Mouse (Mus musculus) forebrain, embryonic 11.5 days (tissue): ENCODE measurements around the gene Phf12. TPM values are rescaled to one million over a fixed set of nuclear protein-coding genes. Genes with fewer than 3 reads are reported as not detected.

ENCODE experiments used
- ATAC-seq: fragments of 200-750 bp; cut with Nextera tagmentation; replicated peaks from 2 replicates; pipeline ENCODE4 v1.8.0; 2017; ENCODE audit warnings: moderate TSS enrichment; ENCODE audit not compliant: low FRiP score
- DNase-seq: peaks from one replicate; pipeline ENCODE4 v3.0.0-alpha.2; 2017; ENCODE audit warnings: low spot score
- H3K27ac ChIP-seq: fragments of 300-500 bp; sonication (generic); 2 replicates; pipeline ENCODE4 v1.5.1; 2014; ENCODE audit warnings: low read depth, low read length
- H3K27me3 ChIP-seq: fragments of 300-500 bp; sonication (generic); 2 replicates; pipeline ENCODE4 v1.6.1; 2014; ENCODE audit warnings: mild to moderate bottlenecking, low read length, mixed read lengths; ENCODE audit not compliant: control insufficient read depth, insufficient read depth
- H3K36me3 ChIP-seq: fragments of 300-500 bp; sonication (generic); 2 replicates; pipeline ENCODE4 v1.6.1; 2014; ENCODE audit warnings: mild to moderate bottlenecking, low read length, moderate library complexity, mixed read lengths; ENCODE audit not compliant: control insufficient read depth, insufficient read depth
- H3K4me1 ChIP-seq: fragments of 300-500 bp; sonication (generic); replicated peaks from 2 replicates; pipeline ENCODE4 v1.6.1; 2014; ENCODE audit warnings: low read length, mixed read lengths; ENCODE audit not compliant: control insufficient read depth, insufficient read depth
- H3K4me2 ChIP-seq: fragments of 300-500 bp; sonication (generic); 2 replicates; pipeline ENCODE4 v1.6.1; 2014; ENCODE audit warnings: low read depth, mild to moderate bottlenecking, low read length, moderate library complexity, mixed read lengths; ENCODE audit not compliant: severe bottlenecking
- H3K4me3 ChIP-seq: fragments of 300-500 bp; sonication (generic); 2 replicates; pipeline ENCODE4 v1.5.1; 2014; ENCODE audit warnings: low read depth, low read length
- H3K9ac ChIP-seq: fragments of 300-500 bp; sonication (generic); 2 replicates; pipeline ENCODE4 v1.6.1; 2014; ENCODE audit warnings: low read length
- H3K9me3 ChIP-seq: fragments of 300-500 bp; sonication (generic); 2 replicates; pipeline ENCODE4 v1.6.1; 2016; ENCODE audit warnings: low read length, mixed read lengths; ENCODE audit not compliant: control insufficient read depth
- WGBS: fragments of 180-500 bp; shearing (Covaris S2); extraction: QIAGEN DNeasy Blood & Tissue Kit; methylation state at CpG from one replicate; pipeline ENCODE4 v1.1.7; 2014; 5-methylcytosine and 5-hydroxymethylcytosine counted together
- polyA plus RNA-seq: library from polyadenylated mRNA; unstranded; fragments of >200 nt; fragmentation: Nextera tagmentation; extraction: Ambion mirVana; gene quantifications from 2 replicates; pipeline ENCODE4 v1.2.1, GENCODE M21; 2014

Phf12 gene
- polyA plus RNA-seq, 1 experiment from 2014 or later, result 30.5 TPM

DNA sequence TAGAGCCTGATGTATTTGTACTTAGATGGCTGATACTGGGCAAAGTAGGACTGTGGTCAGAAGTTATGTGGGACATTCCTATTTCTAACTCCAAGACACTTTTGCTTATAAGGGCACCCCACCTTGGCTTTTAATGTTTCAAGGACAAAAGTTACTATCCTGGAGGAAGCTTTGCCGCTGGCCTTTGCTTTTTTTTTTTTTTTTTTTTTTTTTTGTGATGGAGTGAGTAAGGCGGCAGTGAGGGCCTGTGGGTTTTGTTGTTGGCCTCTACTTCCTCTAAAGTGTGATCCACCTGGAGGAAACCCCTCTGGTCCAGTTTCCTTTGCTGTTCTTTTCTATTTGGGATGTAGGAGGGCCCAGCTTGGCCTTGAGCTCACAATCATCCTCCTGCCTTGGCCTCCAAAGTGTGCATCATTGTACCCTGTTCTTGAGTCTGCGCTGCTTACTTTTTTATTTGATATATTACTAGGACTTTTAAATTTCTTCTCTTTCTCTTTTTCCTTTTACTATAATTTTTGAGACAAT, 3.0 kb downstream of the Phf12 start:
- Histone ChIP-seq H3K4me3 (peak overlapping the region; percentile 70), H3K4me2 (peak overlapping the region; percentile 77), H3K27ac (peak overlapping the region; percentile 93; the same call in 1 of the 2 replicates), H3K36me3 (peaks cover 5% of the 10 kb centered on the region; the same call in 1 of the 2 replicates), H3K4me1 (peaks cover 7% of the 10 kb centered on the region; the same call in 1 of the 2 replicates), H3K9ac (peak overlapping the region; percentile 90; the same call in 1 of the 2 replicates), H3K27me3 (no peaks in the 10 kb centered on the region), H3K9me3 (no peaks in the 10 kb centered on the region)
- 72% methylated on average over 3 of the region's 3 CpGs for WGBS
- no peak for DNase-seq
- no peak for ATAC-seq

- Histone ChIP-seq H3K9ac (no peak overlapping the region), H3K4me1 (peaks cover 7% of the 10 kb centered on the region; the same call in 1 of the 2 replicates), H3K4me2 (no peak overlapping the region), H3K36me3 (peaks cover 5% of the 10 kb centered on the region; the same call in 1 of the 2 replicates), H3K27ac (no peak overlapping the region), H3K27me3 (no peaks in the 10 kb centered on the region), H3K4me3 (no peak overlapping the region), H3K9me3 (no peaks in the 10 kb centered on the region)
- DNase-seq, result no peak
- 94% methylated on average over 13 of the region's 13 CpGs for WGBS
- no peak for ATAC-seq
Observed at GRCm38 (mm10) chr11:77989071-77989690, 6.6 kb downstream of the Phf12 start.

DNA sequence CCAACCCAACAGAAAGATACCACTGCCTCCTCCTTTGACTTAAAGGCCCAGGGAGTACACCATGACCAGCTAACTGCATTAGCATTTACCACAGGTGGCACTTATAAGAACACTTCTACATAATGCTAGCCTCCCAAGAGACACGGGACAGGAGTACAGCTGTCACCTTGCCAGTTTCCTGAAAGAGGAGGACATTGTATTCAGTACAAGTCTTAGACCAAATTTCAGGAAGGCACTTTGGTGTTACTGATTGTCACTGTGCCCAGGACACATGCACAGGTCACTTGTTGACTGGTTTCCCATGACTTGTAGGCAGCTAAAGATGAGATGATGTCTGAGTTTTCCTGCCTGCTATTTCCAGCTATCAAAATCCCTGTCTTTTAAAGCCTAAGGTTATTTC, 13.0 kb downstream of the Phf12 start:
- H3K9me3 ChIP-seq, result no peaks in the 10 kb centered on the region
- H3K9ac ChIP-seq, result no peak overlapping the region
- no peaks in the 10 kb centered on the region for H3K27me3 ChIP-seq
- no peaks in the 10 kb centered on the region; the same call in 1 of the 2 replicates for H3K36me3 ChIP-seq
- WGBS, result 90% methylated on average over 1 of the region's 1 CpGs
- no peak overlapping the region for H3K4me2 ChIP-seq
- no peak for DNase-seq
- no peak overlapping the region for H3K4me3 ChIP-seq
- ATAC-seq, result no peak
- H3K4me1 ChIP-seq, result no peaks in the 10 kb centered on the region
- no peak overlapping the region for H3K27ac ChIP-seq

DNA sequence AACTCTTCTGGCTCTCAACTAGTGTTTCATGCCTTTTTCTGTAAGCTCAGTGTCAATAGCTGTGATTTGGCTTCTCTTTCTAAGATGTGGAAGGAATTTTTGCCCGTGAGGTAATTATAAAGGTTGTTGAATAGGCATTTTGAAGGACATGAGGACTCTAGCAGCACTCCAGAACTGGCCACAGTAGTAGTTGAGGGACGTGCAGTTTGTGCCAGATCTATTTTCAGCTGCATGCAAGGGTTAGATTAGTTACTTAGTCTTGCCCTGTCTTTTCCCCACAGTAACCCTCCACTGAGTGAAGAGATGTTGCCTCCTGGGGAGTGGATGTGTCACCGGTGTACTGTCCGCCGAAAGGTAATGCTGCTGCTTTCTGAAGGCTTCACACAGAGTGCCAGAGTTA, 23.9 kb downstream of the Phf12 start:
- WGBS, result 96% methylated on average over 5 of the region's 5 CpGs
- no peaks in the 10 kb centered on the region for H3K27me3 ChIP-seq
- no peaks in the 10 kb centered on the region for H3K9me3 ChIP-seq
- peaks cover 25% of the 10 kb centered on the region; the same call in 1 of the 2 replicates for H3K36me3 ChIP-seq
- H3K9ac ChIP-seq, result no peak overlapping the region
- no peak overlapping the region for H3K4me3 ChIP-seq
- H3K27ac ChIP-seq, result no peak overlapping the region
- no peaks in the 10 kb centered on the region for H3K4me1 ChIP-seq
- ATAC-seq (no peak), DNase-seq (no peak)
- H3K4me2 ChIP-seq, result no peak overlapping the region

DNA sequence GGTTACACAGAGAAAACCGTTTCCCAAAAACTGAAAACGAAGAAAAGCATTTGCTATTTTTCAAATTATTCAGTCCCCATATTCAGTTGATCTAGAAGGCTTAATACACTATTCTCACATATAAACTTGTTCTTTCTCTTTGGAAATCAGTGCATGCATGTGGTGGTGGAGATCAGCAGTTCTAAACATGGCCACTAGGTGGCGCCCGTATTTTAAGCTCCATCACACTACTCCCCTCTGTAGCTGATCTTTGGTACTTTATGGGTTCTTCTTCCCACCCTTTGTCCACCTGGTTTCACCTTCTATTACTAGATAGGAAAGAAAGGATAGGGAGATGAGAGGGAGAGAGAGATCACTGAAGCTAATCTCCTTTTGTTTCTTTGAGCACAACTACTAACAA, 37.1 kb downstream of the Phf12 start:
- Histone ChIP-seq H3K9ac (no peak overlapping the region), H3K4me2 (no peak overlapping the region), H3K27ac (no peak overlapping the region), H3K27me3 (no peaks in the 10 kb centered on the region), H3K4me1 (no peaks in the 10 kb centered on the region), H3K36me3 (peaks cover 30% of the 10 kb centered on the region), H3K9me3 (no peaks in the 10 kb centered on the region), H3K4me3 (no peak overlapping the region)
- 26% methylated on average over 4 of the region's 4 CpGs for WGBS
- DNase-seq (peak; percentile 87), ATAC-seq (no peak)

DNA sequence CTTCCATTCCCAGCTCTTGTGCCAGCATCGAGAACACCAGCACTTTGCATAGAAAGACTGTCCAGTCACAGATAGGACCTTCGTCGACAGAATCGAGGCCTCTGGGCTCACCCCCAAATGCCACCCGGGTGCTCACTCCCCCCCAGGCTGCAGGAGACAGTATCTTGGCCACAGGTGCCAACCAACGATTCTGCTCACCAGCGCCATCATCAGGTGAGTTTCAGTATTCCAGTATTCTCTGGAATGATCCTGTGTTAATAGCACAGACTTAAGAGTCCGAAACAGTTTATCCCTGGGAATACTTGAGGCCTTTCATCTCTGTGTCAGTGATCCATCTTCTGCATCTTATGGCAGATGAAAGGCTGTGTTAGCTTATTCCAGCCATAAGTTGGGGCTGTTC, 41.1 kb downstream of the Phf12 start:
- Histone ChIP-seq H3K9me3 (no peaks in the 10 kb centered on the region), H3K27ac (no peak overlapping the region), H3K27me3 (no peaks in the 10 kb centered on the region), H3K4me1 (no peaks in the 10 kb centered on the region), H3K4me3 (no peak overlapping the region), H3K4me2 (no peak overlapping the region), H3K9ac (no peak overlapping the region), H3K36me3 (peaks cover 27% of the 10 kb centered on the region)
- no peak for ATAC-seq
- DNase-seq, result peak; percentile 70
- 86% methylated on average over 8 of the region's 8 CpGs for WGBS

- H3K4me1 ChIP-seq, result peaks cover 5% of the 10 kb centered on the region
- 92% methylated on average over 8 of the region's 8 CpGs for WGBS
- H3K9ac ChIP-seq, result no peak overlapping the region
- H3K9me3 ChIP-seq, result no peaks in the 10 kb centered on the region
- DNase-seq (no peak), ATAC-seq (no peak)
- H3K27me3 ChIP-seq, result no peaks in the 10 kb centered on the region
- H3K27ac ChIP-seq, result no peak overlapping the region
- H3K4me3 ChIP-seq, result no peak overlapping the region
- H3K36me3 ChIP-seq, result peaks cover 14% of the 10 kb centered on the region
- no peak overlapping the region for H3K4me2 ChIP-seq
Observed at GRCm38 (mm10) chr11:78029240-78029639, 46.7 kb downstream of the Phf12 start.

DNA sequence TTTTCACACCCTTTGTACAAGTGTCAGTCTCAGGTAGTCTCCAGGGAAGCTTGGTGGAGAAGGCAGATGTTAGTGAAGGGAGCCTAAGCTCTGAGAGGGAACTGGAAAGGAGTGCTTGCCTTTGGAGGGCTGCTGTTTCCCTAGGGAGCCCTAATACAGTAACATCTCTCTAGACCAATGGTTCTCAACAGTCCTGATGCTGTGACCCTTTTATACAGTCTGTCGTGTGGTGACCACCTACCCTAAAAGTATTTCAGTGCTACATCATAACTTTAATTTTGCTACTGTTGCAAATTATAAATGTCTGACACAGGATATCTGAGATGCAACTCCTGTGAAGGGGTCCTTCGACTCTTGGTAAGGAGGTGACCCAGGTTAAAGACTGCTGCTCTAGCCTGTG, 48.0 kb downstream of the Phf12 start:
- 72% methylated on average over 2 of the region's 2 CpGs for WGBS
- H3K9ac ChIP-seq, result no peak overlapping the region
- H3K27ac ChIP-seq, result no peak overlapping the region
- H3K36me3 ChIP-seq, result peaks cover 14% of the 10 kb centered on the region
- ATAC-seq, result no peak
- no peaks in the 10 kb centered on the region for H3K9me3 ChIP-seq
- no peak overlapping the region for H3K4me3 ChIP-seq
- peaks cover 5% of the 10 kb centered on the region for H3K4me1 ChIP-seq
- DNase-seq, result peak; percentile 35
- H3K4me2 ChIP-seq, result no peak overlapping the region
- H3K27me3 ChIP-seq, result no peaks in the 10 kb centered on the region

DNA sequence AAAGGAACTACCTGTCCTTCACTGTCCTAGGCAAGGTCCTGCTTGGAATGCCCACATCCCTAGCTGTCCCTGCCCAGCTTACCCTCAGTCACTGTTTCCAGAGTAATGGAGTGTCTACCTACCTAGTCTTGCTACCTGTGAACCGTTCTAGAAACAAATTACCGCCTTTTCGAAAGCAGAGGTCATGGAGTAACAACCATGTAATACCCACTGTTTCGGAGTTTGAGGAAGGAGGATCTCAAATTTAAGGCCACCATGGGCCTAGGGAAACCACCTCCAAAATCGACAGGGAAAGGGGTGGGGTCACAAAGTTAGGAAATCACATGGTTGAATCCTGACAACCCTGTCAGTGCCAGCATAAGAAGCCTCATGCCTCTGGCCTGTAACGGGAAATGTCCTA, 48.8 kb downstream of the Phf12 start:
- Histone ChIP-seq H3K36me3 (peaks cover 8% of the 10 kb centered on the region), H3K27ac (peak overlapping the region; percentile 71; the same call in 1 of the 2 replicates)
- WGBS, result 42% methylated on average over 6 of the region's 6 CpGs

More for the DNA sequence above, 48.8 kb downstream of the Phf12 start:
- peaks cover 5% of the 10 kb centered on the region for H3K4me1 ChIP-seq
- no peaks in the 10 kb centered on the region for H3K27me3 ChIP-seq
- H3K4me2 ChIP-seq, result peak overlapping the region; percentile 93
- H3K9me3 ChIP-seq, result no peaks in the 10 kb centered on the region
- peak overlapping the region; percentile 86 for H3K9ac ChIP-seq
- ATAC-seq, result no peak
- H3K4me3 ChIP-seq, result peak overlapping the region; percentile 59; the same call in 1 of the 2 replicates
- no peak for DNase-seq
